Mouse (Mus musculus) intestine, postnatal 0 days (tissue): ENCODE results near the gene Ntf3. TPM values are rescaled to one million over a fixed set of nuclear protein-coding genes. Genes with fewer than 3 reads are reported as not detected.

Experiments
- ATAC-seq: fragments of 200-750 bp; cut with Nextera tagmentation; 2 replicates; pipeline ENCODE4 v1.8.0; 2017; ENCODE audit warnings: mild to moderate bottlenecking, moderate TSS enrichment, moderate library complexity
- H3K27ac ChIP-seq: fragments of 300-500 bp; sonication (generic); 2 replicates; pipeline ENCODE4 v1.5.1; 2014; ENCODE audit warnings: mild to moderate bottlenecking, low read depth, low read length, moderate library complexity
- H3K27me3 ChIP-seq: fragments of 300-500 bp; sonication (generic); replicated peaks from 2 replicates; pipeline ENCODE4 v1.6.1; 2014; ENCODE audit warnings: low read length, mixed read lengths; ENCODE audit not compliant: control insufficient read depth, insufficient read depth
- H3K36me3 ChIP-seq: fragments of 300-500 bp; sonication (generic); 2 replicates; pipeline ENCODE4 v1.6.1; 2014; ENCODE audit warnings: mild to moderate bottlenecking, moderate library complexity; ENCODE audit not compliant: control insufficient read depth, insufficient read depth
- H3K4me1 ChIP-seq: fragments of 300-500 bp; sonication (generic); replicated peaks from 2 replicates; pipeline ENCODE4 v1.6.1; 2014; ENCODE audit warnings: antibody characterized with exemption, low read length, mixed read lengths; ENCODE audit not compliant: control insufficient read depth, insufficient read depth
- H3K4me2 ChIP-seq: fragments of 300-500 bp; sonication (generic); replicated peaks from 2 replicates; pipeline ENCODE4 v1.6.1; 2014; ENCODE audit warnings: low read depth, mild to moderate bottlenecking, moderate library complexity
- H3K4me3 ChIP-seq: fragments of 300-500 bp; sonication (generic); 2 replicates; pipeline ENCODE4 v1.5.1; 2014; ENCODE audit warnings: low read depth, low read length
- H3K9ac ChIP-seq: fragments of 300-500 bp; sonication (generic); 2 replicates; pipeline ENCODE4 v1.6.1; 2014; ENCODE audit warnings: mild to moderate bottlenecking, low read depth, low read length
- H3K9me3 ChIP-seq: fragments of 300-500 bp; sonication (generic); 2 replicates; pipeline ENCODE4 v1.6.1; 2016; ENCODE audit warnings: mixed run types; ENCODE audit not compliant: control insufficient read depth
- CTCF ChIP-seq: sonication (generic); IDR thresholded peaks from 2 replicates; pipeline ENCODE4 v1.5.1; 2016; ENCODE audit warnings: low read depth, mild to moderate bottlenecking, control low read depth, antibody characterized with exemption, moderate library complexity
- WGBS: fragments of 180-500 bp; shearing (Covaris S2); extraction: QIAGEN DNeasy Blood & Tissue Kit; methylation state at CpG from one replicate; pipeline ENCODE4 v1.1.7; 2014; 5-methylcytosine and 5-hydroxymethylcytosine counted together
- polyA plus RNA-seq: library from polyadenylated mRNA; unstranded; fragments of >200 nt; fragmentation: Nextera tagmentation; extraction: Ambion mirVana; gene quantifications from 2 replicates; pipeline ENCODE4 v1.2.1, GENCODE M21; 2015

Gene Ntf3
- polyA plus RNA-seq, 1 experiment from 2014 or later: 8.1 TPM

- Histone ChIP-seq H3K4me3 (no peak overlapping the region), H3K9me3 (no peaks in the 10 kb centered on the region), H3K4me1 (no peaks in the 10 kb centered on the region), H3K36me3 (no peaks in the 10 kb centered on the region), H3K27me3 (no peaks in the 10 kb centered on the region), H3K9ac (no peak overlapping the region), H3K27ac (no peak overlapping the region), H3K4me2 (no peak overlapping the region)
- WGBS: 73% methylated on average over 6 of the region's 6 CpGs
- no peak for ATAC-seq
- TF ChIP-seq CTCF: no peak
Measured at GRCm38 (mm10) chr6:126102571-126102970, 64.1 kb downstream of the Ntf3 start.

DNA sequence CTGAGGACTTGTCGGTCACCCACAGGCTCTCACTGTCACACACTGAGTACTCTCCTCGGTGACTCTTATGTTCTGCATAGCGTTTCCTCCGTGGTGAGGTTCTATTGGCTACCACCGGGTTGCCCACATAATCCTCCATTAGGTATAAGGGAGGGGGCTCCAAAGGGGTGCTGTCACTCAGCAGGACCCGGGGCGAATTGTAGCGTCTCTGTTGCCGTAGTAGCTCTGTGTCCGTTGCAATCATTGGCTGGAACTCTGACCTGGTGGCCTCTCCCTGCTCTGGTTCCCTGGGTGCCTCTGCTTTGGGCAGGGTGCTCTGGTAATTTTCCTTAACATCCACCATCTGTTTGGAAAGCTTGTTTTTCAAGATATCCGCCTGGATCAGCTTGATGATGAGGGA is 64.7 kb downstream of the Ntf3 start:
- no peak overlapping the region for H3K27ac ChIP-seq
- no peaks in the 10 kb centered on the region for H3K36me3 ChIP-seq
- H3K9me3 ChIP-seq: no peaks in the 10 kb centered on the region
- H3K27me3 ChIP-seq: no peaks in the 10 kb centered on the region
- H3K4me1 ChIP-seq: no peaks in the 10 kb centered on the region
- no peak overlapping the region for H3K4me3 ChIP-seq
- no peak overlapping the region for H3K4me2 ChIP-seq
- 93% methylated on average over 11 of the region's 11 CpGs for WGBS
- ATAC-seq: no peak
- no peak for TF ChIP-seq CTCF
- H3K9ac ChIP-seq: no peak overlapping the region

GRCm38 (mm10) chr6:126100579-126100978 is 66.1 kb downstream of the Ntf3 start:
- Histone ChIP-seq H3K9me3 (no peaks in the 10 kb centered on the region), H3K4me2 (no peak overlapping the region), H3K4me1 (no peaks in the 10 kb centered on the region; the same call in 1 of the 2 replicates), H3K27ac (no peak overlapping the region), H3K4me3 (no peak overlapping the region), H3K36me3 (no peaks in the 10 kb centered on the region), H3K9ac (no peak overlapping the region), H3K27me3 (no peaks in the 10 kb centered on the region)
- 94% methylated on average over 1 of the region's 1 CpGs for WGBS
- no peak for ATAC-seq
- TF ChIP-seq CTCF: no peak

DNA sequence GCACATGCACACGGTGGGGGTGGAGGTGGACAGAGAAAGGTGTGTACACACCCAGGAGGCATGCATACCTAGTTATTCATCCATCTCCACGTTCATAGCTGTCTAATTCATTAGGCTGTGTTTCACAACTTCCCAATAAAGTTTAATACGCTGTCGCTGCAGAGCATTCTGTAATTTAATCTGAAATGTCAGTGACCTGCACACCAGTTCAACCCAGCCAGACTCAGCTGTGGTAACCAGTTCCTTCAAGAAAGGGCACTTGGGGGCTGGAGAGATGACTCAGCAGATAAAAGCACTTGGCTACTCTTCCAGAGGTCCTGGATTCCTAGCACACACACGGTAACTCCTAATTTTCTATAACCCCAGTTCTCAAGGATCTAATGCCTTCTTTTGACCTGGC is 69.2 kb downstream of the Ntf3 start:
- no peak for TF ChIP-seq CTCF
- Histone ChIP-seq H3K36me3 (no peaks in the 10 kb centered on the region), H3K9ac (no peak overlapping the region), H3K4me3 (no peak overlapping the region), H3K4me2 (no peak overlapping the region), H3K9me3 (no peaks in the 10 kb centered on the region), H3K27me3 (no peaks in the 10 kb centered on the region), H3K27ac (no peak overlapping the region), H3K4me1 (no peaks in the 10 kb centered on the region; the same call in 1 of the 2 replicates)
- 71% methylated on average over 5 of the region's 5 CpGs for WGBS
- ATAC-seq: no peak

- H3K4me1 ChIP-seq: no peaks in the 10 kb centered on the region; the same call in 1 of the 2 replicates
- no peaks in the 10 kb centered on the region for H3K27me3 ChIP-seq
- ATAC-seq: no peak
- no peak overlapping the region for H3K9ac ChIP-seq
- no peak overlapping the region for H3K4me2 ChIP-seq
- no peaks in the 10 kb centered on the region for H3K9me3 ChIP-seq
- H3K4me3 ChIP-seq: no peak overlapping the region
- no peaks in the 10 kb centered on the region for H3K36me3 ChIP-seq
- 71% methylated on average over 13 of the region's 13 CpGs for WGBS
- no peak overlapping the region for H3K27ac ChIP-seq
- no peak for TF ChIP-seq CTCF
Measured at GRCm38 (mm10) chr6:126096085-126096484, 70.6 kb downstream of the Ntf3 start.

- no peak overlapping the region for H3K27ac ChIP-seq
- H3K9me3 ChIP-seq: no peaks in the 10 kb centered on the region
- no peak overlapping the region for H3K9ac ChIP-seq
- H3K4me3 ChIP-seq: no peak overlapping the region
- no peaks in the 10 kb centered on the region; the same call in 1 of the 2 replicates for H3K4me1 ChIP-seq
- no peaks in the 10 kb centered on the region for H3K36me3 ChIP-seq
- TF ChIP-seq CTCF: no peak
- ATAC-seq: no peak
- no peak overlapping the region for H3K4me2 ChIP-seq
- H3K27me3 ChIP-seq: no peaks in the 10 kb centered on the region
- 76% methylated on average over 6 of the region's 6 CpGs for WGBS
Measured at GRCm38 (mm10) chr6:126095041-126095440, 71.7 kb downstream of the Ntf3 start.

DNA sequence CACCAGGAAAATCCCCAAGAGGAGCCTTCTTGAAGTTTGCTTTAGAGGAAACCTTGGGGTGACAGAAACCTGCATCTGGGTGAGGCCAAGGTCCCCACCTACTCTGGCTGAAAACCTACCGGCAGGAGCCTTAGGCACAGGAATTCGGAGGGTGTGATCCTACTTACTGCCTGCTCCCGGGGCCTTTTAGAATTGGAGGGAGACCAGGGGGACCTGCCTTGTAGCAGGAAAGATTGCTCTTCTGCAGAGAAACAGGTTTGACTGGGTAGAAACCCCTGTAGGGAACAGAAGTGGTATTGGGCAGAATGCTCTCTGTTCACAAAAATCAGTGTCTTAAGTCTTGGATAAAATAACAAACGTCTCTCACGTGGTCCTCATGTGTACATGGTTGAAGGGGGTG is 74.7 kb downstream of the Ntf3 start:
- Histone ChIP-seq H3K9ac (no peak overlapping the region), H3K4me1 (no peaks in the 10 kb centered on the region; the same call in 1 of the 2 replicates), H3K4me2 (no peak overlapping the region), H3K36me3 (no peaks in the 10 kb centered on the region), H3K9me3 (no peaks in the 10 kb centered on the region), H3K27ac (no peak overlapping the region), H3K27me3 (no peaks in the 10 kb centered on the region), H3K4me3 (no peak overlapping the region)
- ATAC-seq: no peak
- no peak for TF ChIP-seq CTCF
- WGBS: 35% methylated on average over 5 of the region's 5 CpGs
